Mouse (Mus musculus) liver, embryonic 12.5 days (tissue): ENCODE measurements around the gene Tsen2. TPM values are rescaled to one million over a fixed set of nuclear protein-coding genes. Genes with fewer than 3 reads are reported as not detected.

ENCODE experiments used
- ATAC-seq: fragments of 200-750 bp; cut with Nextera tagmentation; 2 replicates; pipeline ENCODE4 v1.8.0; 2017; ENCODE audit warnings: moderate number of reproducible peaks, mild to moderate bottlenecking, moderate library complexity
- H3K27ac ChIP-seq: fragments of 300-500 bp; sonication (generic); 2 replicates; pipeline ENCODE4 v1.5.1; 2016; ENCODE audit warnings: mild to moderate bottlenecking
- H3K27me3 ChIP-seq: fragments of 300-500 bp; sonication (generic); replicated peaks from 2 replicates; pipeline ENCODE4 v1.6.1; 2016; ENCODE audit warnings: mild to moderate bottlenecking, moderate library complexity
- H3K36me3 ChIP-seq: fragments of 300-500 bp; sonication (generic); 2 replicates; pipeline ENCODE4 v1.6.1; 2016; ENCODE audit warnings: mild to moderate bottlenecking, moderate library complexity
- H3K4me1 ChIP-seq: fragments of 300-500 bp; sonication (generic); 2 replicates; pipeline ENCODE4 v1.6.1; 2016
- H3K4me2 ChIP-seq: fragments of 300-500 bp; sonication (generic); 2 replicates; pipeline ENCODE4 v1.6.1; 2016; ENCODE audit warnings: mild to moderate bottlenecking, moderate library complexity
- H3K4me3 ChIP-seq: fragments of 300-500 bp; sonication (generic); 2 replicates; pipeline ENCODE4 v1.5.1; 2016; ENCODE audit warnings: mild to moderate bottlenecking, moderate library complexity
- H3K9ac ChIP-seq: fragments of 300-500 bp; sonication (generic); 2 replicates; pipeline ENCODE4 v1.6.1; 2016; ENCODE audit warnings: mild to moderate bottlenecking, moderate library complexity
- H3K9me3 ChIP-seq: fragments of 300-500 bp; sonication (generic); replicated peaks from 2 replicates; pipeline ENCODE4 v1.6.1; 2016; ENCODE audit warnings: mild to moderate bottlenecking, moderate library complexity
- WGBS: fragments of 180-500 bp; shearing (Covaris S2); methylation state at CpG from one replicate; pipeline ENCODE4 v1.1.7; 2016; ENCODE audit not compliant: insufficient replicate concordance; 5-methylcytosine and 5-hydroxymethylcytosine counted together
- polyA plus RNA-seq: library from polyadenylated mRNA; unstranded; fragments of >200 nt; fragmentation: Nextera tagmentation; extraction: Ambion mirVana; gene quantifications from 2 replicates; pipeline ENCODE4 v1.2.1, GENCODE M21; 2016

The Tsen2 gene
- polyA plus RNA-seq, 1 experiment from 2014 or later: 20.7 TPM

- no peak overlapping the region for H3K4me3 ChIP-seq
- H3K9me3 ChIP-seq: no peaks in the 10 kb centered on the region
- 0 out of 2 replicates have a peak, but pooled peaks cover 3% of the 10 kb centered on the region for H3K4me1 ChIP-seq
- no peak for ATAC-seq
- H3K27ac ChIP-seq: no peak overlapping the region
- no peak overlapping the region for H3K4me2 ChIP-seq
- no peak overlapping the region for H3K9ac ChIP-seq
- WGBS: 65% methylated on average over 3 of the region's 3 CpGs
- no peaks in the 10 kb centered on the region for H3K27me3 ChIP-seq
- peaks cover 7% of the 10 kb centered on the region for H3K36me3 ChIP-seq
Observed at GRCm38 (mm10) chr6:115584176-115584575, 39.7 kb downstream of the Tsen2 start.

- Histone ChIP-seq H3K27me3 (no peaks in the 10 kb centered on the region), H3K4me3 (no peak overlapping the region), H3K4me2 (no peak overlapping the region), H3K27ac (no peak overlapping the region), H3K9ac (no peak overlapping the region), H3K9me3 (no peaks in the 10 kb centered on the region), H3K4me1 (peaks cover 3% of the 10 kb centered on the region; the same call in 1 of the 2 replicates), H3K36me3 (no peaks in the 10 kb centered on the region)
- 80% methylated on average over 10 of the region's 10 CpGs for WGBS
- no peak for ATAC-seq
Observed at GRCm38 (mm10) chr6:115586321-115586720, 41.9 kb downstream of the Tsen2 start.

- peak overlapping the region; percentile 11; the same call in 1 of the 2 replicates for H3K4me3 ChIP-seq
- no peak overlapping the region for H3K9ac ChIP-seq
Observed at GRCm38 (mm10) chr6:115591692-115592359, 47.4 kb downstream of the Tsen2 start.

GRCm38 (mm10) chr6:115592458-115592857 lies 48.0 kb downstream of the Tsen2 start, which contains the start of gene Mkrn2os:
TSS of gene Mkrn2os (minus strand) at chr6:115592576.
- ATAC-seq: peak; percentile 58; the same call in 1 of the 2 replicates
- H3K9ac ChIP-seq: no peak within 1 kb of the TSS
- WGBS: 45% methylated on average over 5 of the region's 5 CpGs
- no peaks in the 10 kb centered on the region; the same call in 1 of the 2 replicates for H3K4me1 ChIP-seq
- peak within 1 kb of the TSS; percentile 38 for H3K4me2 ChIP-seq
- H3K27ac ChIP-seq: no peak within 1 kb of the TSS
- no peaks in the 10 kb centered on the region for H3K9me3 ChIP-seq
- H3K4me3 ChIP-seq: peak within 1 kb of the TSS; percentile 11; the same call in 1 of the 2 replicates
- no peaks in the 10 kb centered on the region; the same call in 1 of the 2 replicates for H3K27me3 ChIP-seq
- H3K36me3 ChIP-seq: no peaks in the 10 kb centered on the region

More at GRCm38 (mm10) chr6:115591692-115592359, 47.4 kb downstream of the Tsen2 start:
- no peaks in the 10 kb centered on the region for H3K36me3 ChIP-seq
- no peaks in the 10 kb centered on the region; the same call in 1 of the 2 replicates for H3K27me3 ChIP-seq
- H3K4me2 ChIP-seq: peak overlapping the region; percentile 26
- ATAC-seq: peak; percentile 44; the same call in 1 of the 2 replicates
- no peaks in the 10 kb centered on the region; the same call in 1 of the 2 replicates for H3K4me1 ChIP-seq
- no peaks in the 10 kb centered on the region for H3K9me3 ChIP-seq
- H3K27ac ChIP-seq: no peak overlapping the region
- WGBS: 80% methylated on average over 19 of the region's 19 CpGs

- H3K4me2 ChIP-seq: no peak overlapping the region
- H3K9me3 ChIP-seq: no peaks in the 10 kb centered on the region
- WGBS: 49% methylated on average over 4 of the region's 4 CpGs
- H3K4me3 ChIP-seq: no peak overlapping the region
- no peak overlapping the region for H3K27ac ChIP-seq
- no peaks in the 10 kb centered on the region for H3K36me3 ChIP-seq
- H3K4me1 ChIP-seq: no peaks in the 10 kb centered on the region; the same call in 1 of the 2 replicates
- H3K27me3 ChIP-seq: no peaks in the 10 kb centered on the region; the same call in 1 of the 2 replicates
- no peak for ATAC-seq
- no peak overlapping the region for H3K9ac ChIP-seq
Observed at GRCm38 (mm10) chr6:115593252-115593651, 48.8 kb downstream of the Tsen2 start.

GRCm38 (mm10) chr6:115594463-115594862 lies 50.0 kb downstream of the Tsen2 start:
- whole genome bisulfite sequencing: 42% methylated on average over 3 of the region's 3 CpGs
- Histone ChIP-seq H3K9ac (no peak overlapping the region), H3K36me3 (no peaks in the 10 kb centered on the region)

GRCm38 (mm10) chr6:115595667-115596066 lies 51.2 kb downstream of the Tsen2 start:
- H3K4me1 ChIP-seq: no peaks in the 10 kb centered on the region

More at GRCm38 (mm10) chr6:115594463-115594862, 50.0 kb downstream of the Tsen2 start:
- H3K4me2 ChIP-seq: no peak overlapping the region
- no peaks in the 10 kb centered on the region; the same call in 1 of the 2 replicates for H3K4me1 ChIP-seq
- no peak overlapping the region for H3K4me3 ChIP-seq
- no peaks in the 10 kb centered on the region; the same call in 1 of the 2 replicates for H3K27me3 ChIP-seq
- no peaks in the 10 kb centered on the region for H3K9me3 ChIP-seq
- no peak for ATAC-seq
- no peak overlapping the region for H3K27ac ChIP-seq

GRCm38 (mm10) chr6:115601322-115601714 lies 56.9 kb downstream of the Tsen2 start:
- 62% methylated on average over 4 of the region's 4 CpGs for WGBS
- H3K9me3 ChIP-seq: peaks cover 5% of the 10 kb centered on the region; the same call in 1 of the 2 replicates
- peak overlapping the region; percentile 83 for H3K4me2 ChIP-seq
- ATAC-seq: no peak
- peak overlapping the region; percentile 90 for H3K4me3 ChIP-seq
- H3K4me1 ChIP-seq: peaks cover 16% of the 10 kb centered on the region
- peaks cover 11% of the 10 kb centered on the region; the same call in 1 of the 2 replicates for H3K36me3 ChIP-seq
- H3K27me3 ChIP-seq: no peaks in the 10 kb centered on the region
- H3K9ac ChIP-seq: no peak overlapping the region
- no peak overlapping the region for H3K27ac ChIP-seq

More at GRCm38 (mm10) chr6:115595667-115596066, 51.2 kb downstream of the Tsen2 start:
- H3K4me3 ChIP-seq: no peak overlapping the region
- 48% methylated on average over 3 of the region's 3 CpGs for WGBS
- H3K9ac ChIP-seq: no peak overlapping the region
- H3K36me3 ChIP-seq: no peaks in the 10 kb centered on the region
- ATAC-seq: no peak
- H3K27ac ChIP-seq: no peak overlapping the region
- no peaks in the 10 kb centered on the region; the same call in 1 of the 2 replicates for H3K27me3 ChIP-seq
- H3K4me2 ChIP-seq: no peak overlapping the region
- H3K9me3 ChIP-seq: no peaks in the 10 kb centered on the region

GRCm38 (mm10) chr6:115601715-115602523 lies 57.5 kb downstream of the Tsen2 start, which contains the start of gene Mkrn2:
TSS of gene Mkrn2 (plus strand) at chr6:115601902.
- Histone ChIP-seq H3K9ac (peak within 1 kb of the TSS; percentile 86), H3K4me2 (peak within 1 kb of the TSS; percentile 83), H3K4me1 (peaks cover 16% of the 10 kb centered on the region), H3K36me3 (peaks cover 15% of the 10 kb centered on the region; the same call in 1 of the 2 replicates), H3K4me3 (peak within 1 kb of the TSS; percentile 90), H3K9me3 (peaks cover 5% of the 10 kb centered on the region; the same call in 1 of the 2 replicates), H3K27ac (peak within 1 kb of the TSS; percentile 88), H3K27me3 (no peaks in the 10 kb centered on the region)
- under 1% methylated on average over 60 of the region's 61 CpGs for WGBS
- ATAC-seq: peak; percentile 94

- Histone ChIP-seq H3K27ac (no peak overlapping the region), H3K27me3 (no peaks in the 10 kb centered on the region), H3K4me1 (peaks cover 16% of the 10 kb centered on the region), H3K9ac (no peak overlapping the region), H3K4me3 (no peak overlapping the region), H3K9me3 (no peaks in the 10 kb centered on the region), H3K4me2 (no peak overlapping the region), H3K36me3 (peaks cover 39% of the 10 kb centered on the region)
- ATAC-seq: no peak
- 73% methylated on average over 1 of the region's 1 CpGs for WGBS
Observed at GRCm38 (mm10) chr6:115606461-115606860, 62.0 kb downstream of the Tsen2 start.

GRCm38 (mm10) chr6:115607429-115607828 lies 63.0 kb downstream of the Tsen2 start:
- Histone ChIP-seq H3K9me3 (no peaks in the 10 kb centered on the region), H3K27me3 (no peaks in the 10 kb centered on the region), H3K4me3 (no peak overlapping the region), H3K27ac (no peak overlapping the region), H3K4me1 (peaks cover 14% of the 10 kb centered on the region), H3K4me2 (no peak overlapping the region), H3K9ac (no peak overlapping the region), H3K36me3 (peaks cover 48% of the 10 kb centered on the region)
- WGBS: 79% methylated on average over 4 of the region's 4 CpGs
- no peak for ATAC-seq
